Mouse (Mus musculus): Measurements from ENCODE around the gene Teddm3. TPM values are rescaled to one million over a fixed set of nuclear protein-coding genes. Genes with fewer than 3 reads are reported as not detected.
A peak's percentile ranks its signal among the peaks of the same experiment; 100 is the strongest.
"Not testable (repeated sequence)": the region's sequence is repeated elsewhere in the genome, so short reads cannot be mapped to it uniquely, and the experiment has no call there.

Teddm3 gene
- not detected in 2 replicates for polyA plus RNA-seq (2016; fragmentation: Nextera tagmentation; extraction: Ambion mirVana)

- no CpG with 5 or more reads among the region's 2 CpGs for WGBS
- H3K4me2 ChIP-seq; H3K9ac ChIP-seq (replicated peaks); H3K27me3 ChIP-seq; H3K4me1 ChIP-seq (replicated peaks); H3K4me3 ChIP-seq (replicated peaks); H3K9me3 ChIP-seq; H3K36me3 ChIP-seq; H3K27ac ChIP-seq; ATAC-seq (ENCODE audit: insufficient number of reproducible peaks, insufficient read depth, low FRiP score, low TSS enrichment, low read depth): not testable (repeated sequence)
These were observed at the start of gene Teddm3 for GRCm38 (mm10) chr16:21153900-21154299. TSS of gene Teddm3 (minus strand) at chr16:21154000.

GRCm38 (mm10) chr16:21202731-21203130, 48.9 kb upstream of the Teddm3 start:
- ATAC-seq (ENCODE audit: insufficient number of reproducible peaks, insufficient read depth, low FRiP score, low TSS enrichment, low read depth) = no peak
- H3K4me2 ChIP-seq = no peak overlapping the region
- WGBS = 87% methylated on average over 4 of the region's 4 CpGs
- H3K36me3 ChIP-seq = no peaks in the 10 kb centered on the region
- H3K9ac ChIP-seq (replicated peaks) = no peak overlapping the region
- no peaks in the 10 kb centered on the region for H3K9me3 ChIP-seq
- H3K27me3 ChIP-seq = 0 out of 2 replicates have a peak, but pooled peaks cover 7% of the 10 kb centered on the region
- H3K4me1 ChIP-seq (replicated peaks) = peaks cover 23% of the 10 kb centered on the region
- H3K4me3 ChIP-seq (replicated peaks) = no peak overlapping the region
- H3K27ac ChIP-seq = no peak overlapping the region

GRCm38 (mm10) chr16:21199426-21199825, 45.6 kb upstream of the Teddm3 start:
- peaks cover 7% of the 10 kb centered on the region; the same call in 1 of the 2 replicates for H3K4me1 ChIP-seq (replicated peaks)
- H3K36me3 ChIP-seq = no peaks in the 10 kb centered on the region
- no peak overlapping the region for H3K4me3 ChIP-seq (replicated peaks)
- 69% methylated on average over 8 of the region's 8 CpGs for WGBS
- H3K27me3 ChIP-seq = peaks cover 7% of the 10 kb centered on the region; the same call in 1 of the 2 replicates
- no peak overlapping the region for H3K27ac ChIP-seq
- no peak for ATAC-seq (ENCODE audit: insufficient number of reproducible peaks, insufficient read depth, low FRiP score, low TSS enrichment, low read depth)
- no peak overlapping the region for H3K4me2 ChIP-seq
- H3K9ac ChIP-seq (replicated peaks) = no peak overlapping the region; the same call in 1 of the 2 replicates
- no peaks in the 10 kb centered on the region for H3K9me3 ChIP-seq

GRCm38 (mm10) chr16:21198529-21198928, 44.7 kb upstream of the Teddm3 start:
- no peaks in the 10 kb centered on the region for H3K9me3 ChIP-seq
- peaks cover 7% of the 10 kb centered on the region; the same call in 1 of the 2 replicates for H3K27me3 ChIP-seq
- H3K9ac ChIP-seq (replicated peaks) = no peak overlapping the region
- H3K36me3 ChIP-seq = no peaks in the 10 kb centered on the region
- H3K4me1 ChIP-seq (replicated peaks) = peaks cover 1% of the 10 kb centered on the region; the same call in 1 of the 2 replicates
- H3K27ac ChIP-seq = no peak overlapping the region
- 0% methylated on average over 1 of the region's 1 CpGs for WGBS
- H3K4me2 ChIP-seq = no peak overlapping the region
- ATAC-seq (ENCODE audit: insufficient number of reproducible peaks, insufficient read depth, low FRiP score, low TSS enrichment, low read depth) = no peak
- no peak overlapping the region for H3K4me3 ChIP-seq (replicated peaks)

- H3K27me3 ChIP-seq = peaks cover 6% of the 10 kb centered on the region; the same call in 1 of the 2 replicates
- H3K4me2 ChIP-seq = no peak overlapping the region
- H3K9ac ChIP-seq (replicated peaks) = no peak overlapping the region
- H3K4me3 ChIP-seq (replicated peaks) = no peak overlapping the region
- no peak overlapping the region for H3K27ac ChIP-seq
- H3K9me3 ChIP-seq = no peaks in the 10 kb centered on the region
- no peaks in the 10 kb centered on the region for H3K36me3 ChIP-seq
- 86% methylated on average over 7 of the region's 7 CpGs for WGBS
- H3K4me1 ChIP-seq (replicated peaks) = no peaks in the 10 kb centered on the region
- ATAC-seq (ENCODE audit: insufficient number of reproducible peaks, insufficient read depth, low FRiP score, low TSS enrichment, low read depth) = no peak
These were observed 44.2 kb upstream of the Teddm3 start for GRCm38 (mm10) chr16:21198006-21198405.

- ATAC-seq (ENCODE audit: insufficient number of reproducible peaks, insufficient read depth, low FRiP score, low TSS enrichment, low read depth) = no peak
- peaks cover 4% of the 10 kb centered on the region; the same call in 1 of the 2 replicates for H3K27me3 ChIP-seq
- no peaks in the 10 kb centered on the region for H3K4me1 ChIP-seq (replicated peaks)
- H3K9ac ChIP-seq (replicated peaks) = no peak overlapping the region
- no peak overlapping the region for H3K4me3 ChIP-seq (replicated peaks)
- no peaks in the 10 kb centered on the region for H3K9me3 ChIP-seq
- 89% methylated on average over 4 of the region's 4 CpGs for WGBS
- H3K4me2 ChIP-seq = no peak overlapping the region
- H3K36me3 ChIP-seq = no peaks in the 10 kb centered on the region
- H3K27ac ChIP-seq = no peak overlapping the region
These were observed 43.7 kb upstream of the Teddm3 start for GRCm38 (mm10) chr16:21197542-21197941.

- Histone ChIP-seq H3K27ac (no peak overlapping the region), H3K4me1 (replicated peaks) (peaks cover 7% of the 10 kb centered on the region), H3K9me3 (no peaks in the 10 kb centered on the region), H3K4me2 (no peak overlapping the region), H3K27me3 (peaks cover 4% of the 10 kb centered on the region; the same call in 1 of the 2 replicates), H3K9ac (replicated peaks) (no peak overlapping the region), H3K4me3 (replicated peaks) (no peak overlapping the region), H3K36me3 (no peaks in the 10 kb centered on the region)
- ATAC-seq (ENCODE audit: insufficient number of reproducible peaks, insufficient read depth, low FRiP score, low TSS enrichment, low read depth) = no peak
- WGBS = 87% methylated on average over 3 of the region's 3 CpGs
These were observed 42.8 kb upstream of the Teddm3 start for GRCm38 (mm10) chr16:21196576-21196975.

- H3K9me3 ChIP-seq = no peaks in the 10 kb centered on the region
- no peak overlapping the region for H3K4me3 ChIP-seq (replicated peaks)
- no peaks in the 10 kb centered on the region for H3K36me3 ChIP-seq
- H3K27me3 ChIP-seq = peaks cover 4% of the 10 kb centered on the region; the same call in 1 of the 2 replicates
- H3K4me1 ChIP-seq (replicated peaks) = peaks cover 13% of the 10 kb centered on the region
- no peak overlapping the region for H3K27ac ChIP-seq
- no peak overlapping the region for H3K9ac ChIP-seq (replicated peaks)
- H3K4me2 ChIP-seq = no peak overlapping the region
- WGBS = 80% methylated on average over 8 of the region's 8 CpGs
- ATAC-seq (ENCODE audit: insufficient number of reproducible peaks, insufficient read depth, low FRiP score, low TSS enrichment, low read depth) = no peak
These were observed 41.6 kb upstream of the Teddm3 start for GRCm38 (mm10) chr16:21195260-21195866.

GRCm38 (mm10) chr16:21194182-21194581, 40.4 kb upstream of the Teddm3 start:
- no peak overlapping the region for H3K9ac ChIP-seq (replicated peaks)
- 89% methylated on average over 12 of the region's 12 CpGs for WGBS
- peaks cover 13% of the 10 kb centered on the region for H3K4me1 ChIP-seq (replicated peaks)
- no peak overlapping the region for H3K4me2 ChIP-seq
- no peaks in the 10 kb centered on the region for H3K9me3 ChIP-seq
- ATAC-seq (ENCODE audit: insufficient number of reproducible peaks, insufficient read depth, low FRiP score, low TSS enrichment, low read depth) = no peak
- no peak overlapping the region for H3K27ac ChIP-seq
- H3K4me3 ChIP-seq (replicated peaks) = no peak overlapping the region
- no peaks in the 10 kb centered on the region for H3K36me3 ChIP-seq
- H3K27me3 ChIP-seq = no peaks in the 10 kb centered on the region; the same call in 1 of the 2 replicates

GRCm38 (mm10) chr16:21192509-21193354, 38.9 kb upstream of the Teddm3 start:
- Histone ChIP-seq H3K4me1 (replicated peaks) (peaks cover 13% of the 10 kb centered on the region), H3K9me3 (no peaks in the 10 kb centered on the region), H3K36me3 (no peaks in the 10 kb centered on the region), H3K4me2 (no peak overlapping the region), H3K27ac (no peak overlapping the region), H3K4me3 (replicated peaks) (no peak overlapping the region), H3K27me3 (no peaks in the 10 kb centered on the region; the same call in 1 of the 2 replicates), H3K9ac (replicated peaks) (no peak overlapping the region)
- 40% methylated on average over 7 of the region's 7 CpGs for WGBS
- no peak for ATAC-seq (ENCODE audit: insufficient number of reproducible peaks, insufficient read depth, low FRiP score, low TSS enrichment, low read depth)

- H3K27ac ChIP-seq = peak overlapping the region; percentile 74; the same call in 1 of the 2 replicates
- H3K27me3 ChIP-seq = no peaks in the 10 kb centered on the region; the same call in 1 of the 2 replicates
- H3K4me2 ChIP-seq = peak overlapping the region; percentile 4; the same call in 1 of the 2 replicates
- 16% methylated on average over 14 of the region's 14 CpGs for WGBS
- peaks cover 13% of the 10 kb centered on the region for H3K4me1 ChIP-seq (replicated peaks)
- peak; percentile 67 for ATAC-seq (ENCODE audit: insufficient number of reproducible peaks, insufficient read depth, low FRiP score, low TSS enrichment, low read depth)
- H3K4me3 ChIP-seq (replicated peaks) = no peak overlapping the region
- no peaks in the 10 kb centered on the region for H3K9me3 ChIP-seq
- no peak overlapping the region for H3K9ac ChIP-seq (replicated peaks)
- no peaks in the 10 kb centered on the region for H3K36me3 ChIP-seq
These were observed 37.8 kb upstream of the Teddm3 start for GRCm38 (mm10) chr16:21191569-21191968.

All from limb, embryonic 12.5 days (tissue).